Mouse (Mus musculus) limb, embryonic 10.5 days (tissue): ENCODE data around the gene Taar1. TPM values are rescaled to one million over a fixed set of nuclear protein-coding genes. Genes with fewer than 3 reads are reported as not detected.

Experiments used
- DNase-seq: peaks from one replicate; pipeline ENCODE4 v3.0.0-alpha.2; 2017; ENCODE audit warnings: low spot score
- H3K27ac ChIP-seq: fragments of 300-500 bp; sonication (generic); 2 replicates; pipeline ENCODE4 v1.5.1; 2016; ENCODE audit warnings: mild to moderate bottlenecking
- H3K27me3 ChIP-seq: fragments of 300-500 bp; sonication (generic); 2 replicates; pipeline ENCODE4 v1.6.1; 2016; ENCODE audit warnings: low read depth, mild to moderate bottlenecking; ENCODE audit not compliant: poor library complexity, severe bottlenecking
- H3K36me3 ChIP-seq: fragments of 300-500 bp; sonication (generic); 2 replicates; pipeline ENCODE4 v1.6.1; 2016; ENCODE audit warnings: mild to moderate bottlenecking, moderate library complexity
- H3K4me1 ChIP-seq: fragments of 300-500 bp; sonication (generic); 2 replicates; pipeline ENCODE4 v1.6.1; 2016
- H3K4me3 ChIP-seq: fragments of 300-500 bp; sonication (generic); 2 replicates; pipeline ENCODE4 v1.5.1; 2016; ENCODE audit warnings: mild to moderate bottlenecking, moderate library complexity
- H3K9me3 ChIP-seq: fragments of 300-500 bp; sonication (generic); replicated peaks from 2 replicates; pipeline ENCODE4 v1.6.1; 2016; ENCODE audit warnings: mild to moderate bottlenecking
- WGBS: fragments of 180-500 bp; shearing (Covaris S2); methylation state at CpG from one replicate; pipeline ENCODE4 v1.1.7; 2016; 5-methylcytosine and 5-hydroxymethylcytosine counted together
- polyA plus RNA-seq: library from polyadenylated mRNA; unstranded; fragments of >200 nt; fragmentation: Nextera tagmentation; extraction: Ambion mirVana; gene quantifications from 2 replicates; pipeline ENCODE4 v1.2.1, GENCODE M21; 2016

Gene Taar1
- polyA plus RNA-seq, 1 experiment from 2014 or later, result not detected

- no peaks in the 10 kb centered on the region for H3K9me3 ChIP-seq
- no peaks in the 10 kb centered on the region for H3K4me1 ChIP-seq
- H3K27me3 ChIP-seq, result no peaks in the 10 kb centered on the region
- H3K4me3 ChIP-seq, result no peak overlapping the region
- no peaks in the 10 kb centered on the region for H3K36me3 ChIP-seq
- no peak for DNase-seq
- 81% methylated on average over 7 of the region's 7 CpGs for WGBS
- no peak overlapping the region for H3K27ac ChIP-seq
Measured at GRCm38 (mm10) chr10:23948026-23948425, 27.9 kb downstream of the Taar1 start.

- WGBS, result 90% methylated on average over 16 of the region's 16 CpGs
- Histone ChIP-seq H3K4me1 (no peaks in the 10 kb centered on the region), H3K27me3 (no peaks in the 10 kb centered on the region), H3K9me3 (no peaks in the 10 kb centered on the region), H3K27ac (no peak within 1 kb of the TSS), H3K4me3 (no peak within 1 kb of the TSS), H3K36me3 (no peaks in the 10 kb centered on the region)
- no peak for DNase-seq
Measured at GRCm38 (mm10) chr10:23949508-23950005, 29.4 kb downstream of the Taar1 start, which contains the start of gene Taar3. Gene Taar3, plus strand, starts transcription at chr10:23949558.

GRCm38 (mm10) chr10:23951714-23952113, 31.6 kb downstream of the Taar1 start:
- H3K4me3 ChIP-seq, result no peak overlapping the region
- H3K27me3 ChIP-seq, result no peaks in the 10 kb centered on the region
- DNase-seq, result no peak
- H3K4me1 ChIP-seq, result no peaks in the 10 kb centered on the region
- no peak overlapping the region for H3K27ac ChIP-seq
- H3K9me3 ChIP-seq, result no peaks in the 10 kb centered on the region
- WGBS, result 87% methylated on average over 6 of the region's 6 CpGs
- H3K36me3 ChIP-seq, result no peaks in the 10 kb centered on the region

- H3K4me1 ChIP-seq, result no peaks in the 10 kb centered on the region
- H3K27ac ChIP-seq, result no peak overlapping the region
- no peaks in the 10 kb centered on the region for H3K9me3 ChIP-seq
- no peak overlapping the region for H3K4me3 ChIP-seq
- no peak for DNase-seq
- H3K36me3 ChIP-seq, result no peaks in the 10 kb centered on the region
- 73% methylated on average over 3 of the region's 3 CpGs for WGBS
- H3K27me3 ChIP-seq, result no peaks in the 10 kb centered on the region
Measured at GRCm38 (mm10) chr10:23959071-23959470, 38.9 kb downstream of the Taar1 start.

GRCm38 (mm10) chr10:23960444-23960915, 40.3 kb downstream of the Taar1 start, which contains the start of gene Taar4:
Gene Taar4, plus strand, starts transcription at chr10:23960494.
- no peaks in the 10 kb centered on the region for H3K4me1 ChIP-seq
- no peaks in the 10 kb centered on the region for H3K36me3 ChIP-seq
- no peaks in the 10 kb centered on the region for H3K27me3 ChIP-seq
- H3K9me3 ChIP-seq, result no peaks in the 10 kb centered on the region
- H3K4me3 ChIP-seq, result no peak within 1 kb of the TSS
- H3K27ac ChIP-seq, result no peak within 1 kb of the TSS
- 93% methylated on average over 13 of the region's 13 CpGs for WGBS
- no peak for DNase-seq

GRCm38 (mm10) chr10:23963444-23963843, 43.3 kb downstream of the Taar1 start:
- DNase-seq, result no peak
- no peaks in the 10 kb centered on the region for H3K36me3 ChIP-seq
- WGBS, result 76% methylated on average over 3 of the region's 3 CpGs
- H3K4me3 ChIP-seq, result no peak overlapping the region
- no peaks in the 10 kb centered on the region for H3K4me1 ChIP-seq
- no peak overlapping the region for H3K27ac ChIP-seq
- no peaks in the 10 kb centered on the region for H3K9me3 ChIP-seq
- no peaks in the 10 kb centered on the region for H3K27me3 ChIP-seq

- no peaks in the 10 kb centered on the region for H3K9me3 ChIP-seq
- no peak overlapping the region for H3K4me3 ChIP-seq
- no peak for DNase-seq
- H3K27me3 ChIP-seq, result no peaks in the 10 kb centered on the region
- 88% methylated on average over 6 of the region's 6 CpGs for WGBS
- no peak overlapping the region for H3K27ac ChIP-seq
- no peaks in the 10 kb centered on the region for H3K36me3 ChIP-seq
- H3K4me1 ChIP-seq, result no peaks in the 10 kb centered on the region
Measured at GRCm38 (mm10) chr10:23964921-23965610, 44.9 kb downstream of the Taar1 start.

GRCm38 (mm10) chr10:23970656-23971165, 50.6 kb downstream of the Taar1 start, which contains the start of gene Taar5:
Gene Taar5, plus strand, starts transcription at chr10:23970706.
- DNase-seq, result no peak
- H3K4me3 ChIP-seq, result no peak within 1 kb of the TSS
- no peaks in the 10 kb centered on the region for H3K9me3 ChIP-seq
- no peaks in the 10 kb centered on the region for H3K27me3 ChIP-seq
- WGBS, result 90% methylated on average over 11 of the region's 11 CpGs
- H3K27ac ChIP-seq, result no peak within 1 kb of the TSS
- H3K4me1 ChIP-seq, result no peaks in the 10 kb centered on the region
- no peaks in the 10 kb centered on the region for H3K36me3 ChIP-seq

Other genes starting within 250 kb of the Taar1 start
- gene Rps12, start 133.1 kb upstream of the Taar1 start, polyA plus RNA-seq, result 146 and 189 TPM in 2 replicates
- gene Slc18b1, start 123.4 kb upstream of the Taar1 start, polyA plus RNA-seq, result 10.3 and 13.8 TPM in 2 replicates
- gene Vnn3, start 68.9 kb upstream of the Taar1 start, polyA plus RNA-seq, result not detected in 2 replicates
- gene Vnn1, start 25.7 kb upstream of the Taar1 start, polyA plus RNA-seq, result 0.43 and 0.68 TPM in 2 replicates
- gene Taar2, start 18.2 kb downstream of the Taar1 start, polyA plus RNA-seq, result not detected in 2 replicates
- gene Taar3, start 29.2 kb downstream of the Taar1 start, polyA plus RNA-seq, result not detected in 2 replicates
- gene Taar4, start 40.1 kb downstream of the Taar1 start, polyA plus RNA-seq, result not detected in 2 replicates
- not detected in 2 replicates for gene Taar5, start 50.4 kb downstream of the Taar1 start, polyA plus RNA-seq
- not detected in 2 replicates for gene Taar6, start 65.3 kb downstream of the Taar1 start, polyA plus RNA-seq
- gene Taar7a, start 73.1 kb downstream of the Taar1 start, polyA plus RNA-seq, result not detected in 2 replicates
- not detected in 2 replicates for gene Taar7b, start 79.6 kb downstream of the Taar1 start, polyA plus RNA-seq
- not detected in 2 replicates for gene Taar7d, start 106.9 kb downstream of the Taar1 start, polyA plus RNA-seq
- gene Taar7e, start 117.3 kb downstream of the Taar1 start, polyA plus RNA-seq, result not detected in 2 replicates
- not detected in 2 replicates for gene Taar7f, start 129.2 kb downstream of the Taar1 start, polyA plus RNA-seq
- not detected in 2 replicates for gene Taar8a, start 156.1 kb downstream of the Taar1 start, polyA plus RNA-seq
- gene Taar8b, start 171.9 kb downstream of the Taar1 start, polyA plus RNA-seq, result not detected in 2 replicates
- not detected in 2 replicates for gene Taar8c, start 181.6 kb downstream of the Taar1 start, polyA plus RNA-seq
- gene Taar9, start 189.2 kb downstream of the Taar1 start, polyA plus RNA-seq, result not detected in 2 replicates
- gene Stx7, start 228.9 kb downstream of the Taar1 start, polyA plus RNA-seq, result 23.7 and 34.1 TPM in 2 replicates